Mouse (Mus musculus) liver, embryonic 14.5 days (tissue): ENCODE measurements around the gene Dpm2.

ENCODE experiments used
- CTCF ChIP-seq: IDR thresholded peaks from 2 replicates; pipeline ENCODE4 v1.5.1; 2016; ENCODE audit warnings: antibody characterized with exemption, low read depth, control low read depth
- EP300 ChIP-seq: IDR thresholded peaks from 2 replicates; pipeline ENCODE4 v1.6.1; 2016; ENCODE audit warnings: antibody characterized with exemption, low read depth

DNA sequence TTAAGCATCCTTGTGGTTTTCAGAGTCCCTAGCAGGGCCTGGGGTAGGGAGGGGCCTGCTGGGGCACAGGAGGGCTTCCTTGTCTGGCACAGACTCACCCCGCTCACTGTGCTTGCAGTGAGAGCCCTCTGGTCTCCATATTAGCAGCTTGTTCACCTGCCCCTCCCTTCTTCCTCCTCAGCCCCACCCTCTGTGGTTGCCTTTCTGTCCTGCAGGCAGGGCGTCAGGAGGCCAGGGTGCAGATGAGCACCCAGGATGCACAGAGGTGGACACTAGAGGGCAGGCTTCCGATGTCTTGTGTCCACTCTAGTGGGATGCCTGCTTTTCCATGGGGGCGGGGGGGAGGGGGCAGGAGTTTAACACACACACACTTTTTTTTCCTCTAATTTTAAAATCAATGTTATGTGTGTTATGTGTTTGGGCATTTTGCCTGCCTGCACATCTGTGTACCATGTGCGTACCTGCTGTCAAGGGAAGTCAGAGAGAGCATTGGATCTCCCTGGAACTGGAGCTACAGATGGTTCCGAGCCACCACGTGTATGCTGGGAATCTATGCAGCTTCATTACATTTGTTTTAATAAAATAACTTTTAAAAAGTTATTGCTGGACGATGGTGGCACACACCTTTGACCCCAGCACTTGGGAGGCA lies 30.9 kb downstream of the Dpm2 start:
- TF ChIP-seq CTCF = peak; percentile 83
- TF ChIP-seq EP300 = no peak
